Mouse (Mus musculus) forebrain, embryonic 14.5 days (tissue): ENCODE measurements around the gene Top2a. TPM values are rescaled to one million over a fixed set of nuclear protein-coding genes. Genes with fewer than 3 reads are reported as not detected.

Experiments
- ATAC-seq: fragments of 200-750 bp; cut with Nextera tagmentation; 2 replicates; pipeline ENCODE4 v1.8.0; 2017; ENCODE audit warnings: mild to moderate bottlenecking, moderate library complexity
- DNase-seq: peaks from one replicate; pipeline ENCODE4 v3.0.0-alpha.2; 2015; ENCODE audit warnings: low spot score
- H3K27ac ChIP-seq: fragments of 300-500 bp; sonication (generic); 2 replicates; pipeline ENCODE4 v1.5.1; 2014; ENCODE audit warnings: low read depth, mild to moderate bottlenecking, control low read depth, low read length, moderate library complexity
- H3K27me3 ChIP-seq: fragments of 300-500 bp; sonication (generic); replicated peaks from 2 replicates; pipeline ENCODE4 v1.6.1; 2014; ENCODE audit warnings: low read length, control low read depth, mixed read lengths; ENCODE audit not compliant: control insufficient read depth, insufficient read depth
- H3K36me3 ChIP-seq: fragments of 300-500 bp; sonication (generic); 2 replicates; pipeline ENCODE4 v1.6.1; 2014; ENCODE audit warnings: low read length, control low read depth; ENCODE audit not compliant: control insufficient read depth, insufficient read depth
- H3K4me1 ChIP-seq: fragments of 300-500 bp; sonication (generic); 2 replicates; pipeline ENCODE4 v1.6.1; 2014; ENCODE audit warnings: antibody characterized with exemption, low read length, control low read depth; ENCODE audit not compliant: control insufficient read depth, insufficient read depth
- H3K4me2 ChIP-seq: fragments of 300-500 bp; sonication (generic); 2 replicates; pipeline ENCODE4 v1.6.1; 2014; ENCODE audit warnings: mild to moderate bottlenecking, control low read depth, low read length
- H3K4me3 ChIP-seq: fragments of 300-500 bp; sonication (generic); 2 replicates; pipeline ENCODE4 v1.5.1; 2014; ENCODE audit warnings: low read depth, low read length, control low read depth
- H3K9ac ChIP-seq: fragments of 300-500 bp; sonication (generic); 2 replicates; pipeline ENCODE4 v1.6.1; 2014; ENCODE audit warnings: mild to moderate bottlenecking, low read length, control low read depth, moderate library complexity
- H3K9me3 ChIP-seq: fragments of 300-500 bp; sonication (generic); replicated peaks from 2 replicates; pipeline ENCODE4 v1.6.1; 2016; ENCODE audit warnings: low read length, control low read depth, mixed read lengths; ENCODE audit not compliant: control insufficient read depth
- WGBS: fragments of 180-500 bp; shearing (Covaris S2); extraction: QIAGEN DNeasy Blood & Tissue Kit; methylation state at CpG from one replicate; pipeline ENCODE4 v1.1.7; 2014; 5-methylcytosine and 5-hydroxymethylcytosine counted together
- polyA plus RNA-seq: library from polyadenylated mRNA; unstranded; fragments of >200 nt; fragmentation: Nextera tagmentation; extraction: Ambion mirVana; gene quantifications from 2 replicates; pipeline ENCODE4 v1.2.1, GENCODE M21; 2014

The Top2a gene
- polyA plus RNA-seq, 1 experiment from 2014 or later: 150 TPM

DNA sequence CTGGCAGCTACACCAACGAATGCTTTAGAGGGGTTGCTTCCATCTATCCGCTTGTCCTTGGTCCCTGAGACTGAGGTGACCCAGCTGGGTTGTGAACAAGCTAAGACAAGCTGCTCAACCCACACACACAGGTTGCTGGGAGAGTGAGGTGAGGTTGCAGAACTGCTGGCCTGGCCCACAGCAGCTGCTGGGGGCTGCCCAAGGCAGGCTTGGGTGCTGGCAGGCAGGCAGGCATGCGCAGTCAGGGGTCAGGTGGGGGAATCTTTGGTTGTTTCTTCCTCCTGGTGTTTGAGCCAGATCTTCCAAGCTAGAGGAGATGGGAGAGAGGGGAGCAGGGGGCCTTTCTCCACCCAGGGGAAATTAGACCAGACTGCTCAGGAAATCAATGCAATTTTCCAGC, 36.4 kb upstream of the Top2a start:
- 90% methylated on average over 3 of the region's 3 CpGs for WGBS

DNA sequence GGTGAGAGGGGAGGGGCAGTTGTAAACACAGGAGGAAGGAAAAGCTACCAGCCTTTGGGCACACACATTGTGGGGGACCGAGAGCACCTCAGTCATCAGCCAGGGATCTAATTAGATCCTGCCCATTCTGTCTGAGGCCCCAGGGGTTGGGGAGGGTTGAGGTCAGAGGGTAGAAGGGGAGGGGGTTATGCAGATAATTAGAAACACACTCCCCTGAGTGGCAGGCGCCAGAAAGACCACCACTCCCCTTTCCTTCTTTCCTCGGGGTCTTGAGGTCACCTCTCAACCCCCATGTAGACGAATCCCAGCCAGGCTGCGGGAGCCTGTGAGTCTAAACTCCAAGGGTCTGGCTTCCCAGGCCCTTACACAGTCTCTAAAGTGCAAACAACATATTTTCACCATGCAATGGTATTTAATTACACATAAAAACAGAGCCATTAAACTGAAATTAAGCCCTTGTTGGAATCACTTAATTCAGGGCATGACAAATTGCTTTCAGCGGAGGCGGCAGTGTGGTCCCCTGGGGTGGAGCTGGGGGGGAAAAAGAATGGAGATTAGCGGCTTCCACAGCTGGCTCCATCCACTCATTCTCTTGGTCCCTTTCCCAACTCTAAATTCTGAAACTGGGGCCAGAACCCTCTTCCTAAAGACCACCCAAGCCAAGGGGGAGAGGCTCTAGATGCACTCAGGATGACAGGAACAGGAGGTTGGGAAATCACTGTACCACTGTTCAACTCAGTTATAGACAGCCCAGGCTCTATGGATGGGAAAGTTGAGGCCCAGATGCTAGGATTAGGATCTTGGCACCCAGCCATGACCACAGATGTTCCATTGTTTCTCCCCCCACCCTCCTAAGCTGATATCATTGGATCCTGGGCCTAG, 31.8 kb upstream of the Top2a start:
- no peaks in the 10 kb centered on the region for H3K9me3 ChIP-seq
- DNase-seq (peak; percentile 33), ATAC-seq (no peak)
- no peak overlapping the region for H3K9ac ChIP-seq
- peaks cover 3% of the 10 kb centered on the region; the same call in 1 of the 2 replicates for H3K4me1 ChIP-seq
- no peak overlapping the region for H3K4me3 ChIP-seq
- H3K4me2 ChIP-seq: no peak overlapping the region
- H3K36me3 ChIP-seq: peaks cover 11% of the 10 kb centered on the region; the same call in 1 of the 2 replicates
- H3K27me3 ChIP-seq: no peaks in the 10 kb centered on the region
- 3% methylated on average over 8 of the region's 8 CpGs for WGBS
- H3K27ac ChIP-seq: no peak overlapping the region

More for the DNA sequence above, 36.4 kb upstream of the Top2a start:
- peaks cover 3% of the 10 kb centered on the region; the same call in 1 of the 2 replicates for H3K4me1 ChIP-seq
- H3K9me3 ChIP-seq: no peaks in the 10 kb centered on the region
- H3K9ac ChIP-seq: no peak overlapping the region
- H3K36me3 ChIP-seq: no peaks in the 10 kb centered on the region
- H3K4me2 ChIP-seq: no peak overlapping the region
- no peak overlapping the region for H3K4me3 ChIP-seq
- no peak for ATAC-seq
- H3K27me3 ChIP-seq: no peaks in the 10 kb centered on the region
- no peak for DNase-seq
- no peak overlapping the region for H3K27ac ChIP-seq

DNA sequence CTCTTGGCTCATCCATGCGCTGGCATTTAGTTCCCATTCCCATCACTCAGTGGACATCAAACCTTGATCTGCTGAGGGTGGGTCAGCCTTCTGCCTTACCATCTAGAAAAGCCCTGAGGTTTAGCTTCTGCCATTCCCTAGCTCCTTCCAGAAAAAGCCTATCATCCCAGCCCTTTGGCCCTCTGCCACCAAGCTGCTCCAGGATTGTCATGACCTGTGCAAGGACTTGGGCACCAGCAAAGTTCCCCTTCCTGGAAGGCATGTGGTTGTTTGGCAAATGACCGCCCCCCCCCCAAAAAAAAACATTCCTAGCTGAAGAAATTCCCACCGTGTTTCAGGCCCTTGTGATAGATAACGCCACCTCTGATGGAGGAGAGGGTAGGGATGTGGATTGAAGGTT, 31.2 kb upstream of the Top2a start:
- Histone ChIP-seq H3K4me3 (no peak overlapping the region), H3K4me2 (no peak overlapping the region), H3K9ac (no peak overlapping the region), H3K27me3 (no peaks in the 10 kb centered on the region), H3K4me1 (peaks cover 3% of the 10 kb centered on the region; the same call in 1 of the 2 replicates), H3K27ac (no peak overlapping the region), H3K9me3 (no peaks in the 10 kb centered on the region), H3K36me3 (peaks cover 14% of the 10 kb centered on the region; the same call in 1 of the 2 replicates)
- WGBS: 51% methylated on average over 4 of the region's 4 CpGs
- no peak for ATAC-seq
- no peak for DNase-seq

- Histone ChIP-seq H3K9ac (no peak overlapping the region), H3K4me3 (no peak overlapping the region), H3K27me3 (no peaks in the 10 kb centered on the region), H3K27ac (no peak overlapping the region), H3K4me2 (no peak overlapping the region), H3K4me1 (no peaks in the 10 kb centered on the region), H3K9me3 (no peaks in the 10 kb centered on the region), H3K36me3 (peaks cover 29% of the 10 kb centered on the region)
- ATAC-seq (no peak), DNase-seq (no peak)
- WGBS: 83% methylated on average over 2 of the region's 2 CpGs
Observed at GRCm38 (mm10) chr11:99047643-99048042, 23.7 kb upstream of the Top2a start.

DNA sequence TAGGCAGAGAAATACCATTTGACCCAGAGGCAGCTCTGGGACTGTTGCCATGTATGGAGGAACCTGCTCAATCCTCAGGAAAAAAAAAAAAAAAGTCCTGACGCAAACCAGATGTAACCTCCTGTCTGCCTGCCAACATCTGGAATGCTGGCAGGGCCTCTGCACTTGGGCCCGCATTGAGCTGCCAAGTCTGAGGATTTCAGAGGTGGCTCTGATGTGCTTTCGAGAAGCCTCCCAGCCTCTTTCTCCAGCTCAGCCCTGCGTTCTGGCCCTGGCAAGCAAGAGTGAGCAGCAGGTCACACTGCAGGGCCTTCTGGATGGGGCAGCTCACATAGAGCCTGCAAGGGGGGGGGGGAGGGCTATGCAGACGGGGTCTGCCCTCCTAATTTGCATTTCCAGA, 23.1 kb upstream of the Top2a start:
- H3K4me3 ChIP-seq: no peak overlapping the region
- no peaks in the 10 kb centered on the region for H3K4me1 ChIP-seq
- H3K36me3 ChIP-seq: peaks cover 29% of the 10 kb centered on the region
- ATAC-seq: no peak
- no peak overlapping the region for H3K27ac ChIP-seq
- no peaks in the 10 kb centered on the region for H3K27me3 ChIP-seq
- no peak overlapping the region for H3K4me2 ChIP-seq
- no peaks in the 10 kb centered on the region for H3K9me3 ChIP-seq
- WGBS: 62% methylated on average over 5 of the region's 5 CpGs
- H3K9ac ChIP-seq: no peak overlapping the region
- no peak for DNase-seq

DNA sequence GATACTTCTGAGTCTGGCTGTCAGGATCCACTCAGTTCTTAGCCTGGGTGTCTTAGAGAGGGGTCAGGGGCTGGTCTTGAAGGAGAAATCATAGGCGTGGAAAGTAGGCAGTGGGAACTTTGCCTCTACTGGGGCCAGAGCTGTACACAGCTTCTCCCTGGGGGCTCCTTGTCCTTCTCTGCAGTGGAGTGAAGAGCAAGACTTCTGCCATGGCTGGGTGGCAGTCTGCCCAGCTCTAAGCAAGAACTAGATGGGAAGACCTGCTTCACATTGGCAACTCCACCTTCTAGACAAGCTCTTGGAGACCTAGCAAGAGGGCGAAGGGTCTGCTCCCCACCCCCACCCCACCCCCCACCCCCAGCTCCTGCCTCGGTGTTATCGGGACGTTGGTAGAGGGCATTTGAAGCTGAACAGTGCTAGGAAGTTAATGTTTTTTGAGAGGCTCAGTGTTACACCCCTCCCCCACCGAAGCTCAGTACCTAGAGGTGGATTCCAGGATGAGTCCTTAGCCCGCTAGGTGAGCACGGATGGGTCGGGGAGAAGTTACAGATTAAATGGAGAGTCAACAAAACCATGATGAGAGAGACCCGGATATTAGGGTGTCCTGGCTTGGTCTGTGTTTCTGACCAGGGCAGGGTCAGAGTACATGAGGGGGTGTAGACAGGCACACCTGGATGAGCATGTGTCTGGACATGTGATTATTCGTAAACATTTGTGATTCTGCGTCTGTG, 21.3 kb upstream of the Top2a start:
- Histone ChIP-seq H3K27me3 (no peaks in the 10 kb centered on the region), H3K4me3 (no peak overlapping the region)
- no peak for ATAC-seq

GRCm38 (mm10) chr11:99044306-99044705, 20.3 kb upstream of the Top2a start:
- H3K4me3 ChIP-seq: no peak overlapping the region
- ATAC-seq (no peak), DNase-seq (no peak)
- no peaks in the 10 kb centered on the region for H3K9me3 ChIP-seq
- no peaks in the 10 kb centered on the region for H3K27me3 ChIP-seq
- H3K4me2 ChIP-seq: no peak overlapping the region
- H3K36me3 ChIP-seq: peaks cover 8% of the 10 kb centered on the region
- peaks cover 4% of the 10 kb centered on the region; the same call in 1 of the 2 replicates for H3K4me1 ChIP-seq
- H3K27ac ChIP-seq: no peak overlapping the region
- WGBS: 93% methylated on average over 5 of the region's 5 CpGs
- no peak overlapping the region for H3K9ac ChIP-seq

More for the DNA sequence above, 21.3 kb upstream of the Top2a start:
- Histone ChIP-seq H3K4me1 (peaks cover 4% of the 10 kb centered on the region; the same call in 1 of the 2 replicates), H3K9me3 (no peaks in the 10 kb centered on the region), H3K4me2 (no peak overlapping the region), H3K27ac (no peak overlapping the region), H3K36me3 (peaks cover 15% of the 10 kb centered on the region), H3K9ac (no peak overlapping the region)
- no peak for DNase-seq
- WGBS: 92% methylated on average over 12 of the region's 12 CpGs

DNA sequence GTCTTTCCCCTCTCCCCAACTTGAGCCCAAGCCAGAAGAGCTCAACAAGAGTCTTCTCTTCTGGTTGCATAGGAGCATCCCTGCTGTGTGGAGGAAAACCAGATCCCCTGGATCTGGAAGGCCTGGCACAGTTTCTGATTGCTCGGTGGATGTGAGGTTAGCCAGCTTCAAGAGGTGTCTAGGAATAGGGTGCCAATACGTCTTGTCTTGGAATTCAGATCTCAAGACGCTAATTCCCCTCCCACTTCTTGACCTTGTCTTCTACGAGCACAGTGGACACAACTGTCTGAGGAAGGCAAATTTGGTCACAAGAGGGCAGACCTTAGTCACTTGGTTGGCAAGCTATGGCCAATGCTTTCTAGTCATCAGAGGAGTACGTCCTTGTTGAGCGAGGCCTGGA, 19.6 kb upstream of the Top2a start:
- ATAC-seq (no peak), DNase-seq (no peak)
- Histone ChIP-seq H3K9ac (no peak overlapping the region), H3K4me2 (no peak overlapping the region), H3K27me3 (no peaks in the 10 kb centered on the region), H3K27ac (no peak overlapping the region), H3K4me1 (peaks cover 4% of the 10 kb centered on the region; the same call in 1 of the 2 replicates), H3K36me3 (peaks cover 1% of the 10 kb centered on the region), H3K9me3 (no peaks in the 10 kb centered on the region), H3K4me3 (no peak overlapping the region)
- 91% methylated on average over 6 of the region's 6 CpGs for WGBS
